Mouse (Mus musculus): ENCODE results near the gene Fam19a2. TPM values are rescaled to one million over a fixed set of nuclear protein-coding genes. Genes with fewer than 3 reads are reported as not detected.

Fam19a2 gene
- total RNA-seq, 1 experiment from 2014 or later: not detected

DNA sequence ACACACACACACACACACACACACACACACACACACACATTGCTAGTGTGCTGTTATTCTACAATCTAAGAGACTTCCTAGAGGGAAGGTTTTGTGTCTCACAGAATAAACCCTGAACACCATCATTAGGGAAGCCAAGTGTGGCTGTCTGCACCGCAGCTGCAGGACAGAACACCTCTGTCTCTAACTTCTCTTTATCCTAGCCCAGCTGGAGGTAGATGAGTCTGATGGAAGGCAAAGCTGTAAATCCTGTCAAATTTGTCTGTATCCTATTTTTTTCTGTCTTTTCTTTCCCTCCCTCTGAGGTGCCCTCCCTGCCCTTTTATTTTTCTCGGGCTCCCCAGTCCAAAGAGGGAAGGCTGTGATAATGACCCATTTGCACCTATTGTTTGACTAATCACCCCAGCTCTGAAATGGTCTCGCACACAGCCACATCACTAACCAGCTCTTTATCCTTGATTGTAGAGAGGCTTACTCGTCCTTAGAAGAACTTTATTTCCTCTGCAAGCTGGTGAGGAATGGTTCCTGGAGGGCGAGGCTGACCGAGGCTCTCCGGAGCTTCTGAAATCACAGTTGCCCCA lies 414.6 kb downstream of the Fam19a2 start:
- no peak for ATAC-seq (ENCODE audit: extremely low read depth, insufficient number of reproducible peaks, low FRiP score, poor library complexity, severe bottlenecking)

DNA sequence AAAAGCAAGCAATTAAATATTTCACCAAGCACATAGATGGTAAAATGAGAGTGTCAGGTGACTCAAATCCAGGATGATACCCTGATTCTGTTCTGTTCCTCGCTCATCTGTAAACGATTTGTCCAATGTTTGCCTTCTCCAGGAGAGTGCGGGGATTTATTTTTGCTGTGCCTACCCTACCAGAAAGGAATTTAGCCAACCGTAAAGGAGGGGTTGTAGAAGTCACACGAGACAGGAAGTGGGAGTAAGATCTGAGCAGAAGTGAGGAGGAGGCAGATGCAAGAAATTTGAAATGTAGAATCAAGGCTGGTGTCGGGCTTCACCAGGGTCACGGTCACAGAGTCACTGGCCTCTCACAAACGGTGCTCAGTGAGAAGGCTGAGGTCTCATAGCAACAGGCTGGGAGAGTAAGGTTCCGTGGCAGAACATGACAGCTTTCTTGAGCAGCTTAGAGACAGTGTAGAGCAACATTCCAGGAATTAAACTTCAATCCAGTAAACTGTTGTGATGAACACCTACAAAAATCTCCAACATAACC lies 419.0 kb downstream of the Fam19a2 start:
- no peak for ATAC-seq (ENCODE audit: extremely low read depth, insufficient number of reproducible peaks, low FRiP score, poor library complexity, severe bottlenecking)

- no peak for ATAC-seq (ENCODE audit: extremely low read depth, insufficient number of reproducible peaks, low FRiP score, poor library complexity, severe bottlenecking)
These were observed 428.6 kb downstream of the Fam19a2 start for GRCm38 (mm10) chr10:123692186-123692925.

- no peak for ATAC-seq (ENCODE audit: extremely low read depth, insufficient number of reproducible peaks, low FRiP score, poor library complexity, severe bottlenecking)
These were observed 429.1 kb downstream of the Fam19a2 start for GRCm38 (mm10) chr10:123692926-123693224.

DNA sequence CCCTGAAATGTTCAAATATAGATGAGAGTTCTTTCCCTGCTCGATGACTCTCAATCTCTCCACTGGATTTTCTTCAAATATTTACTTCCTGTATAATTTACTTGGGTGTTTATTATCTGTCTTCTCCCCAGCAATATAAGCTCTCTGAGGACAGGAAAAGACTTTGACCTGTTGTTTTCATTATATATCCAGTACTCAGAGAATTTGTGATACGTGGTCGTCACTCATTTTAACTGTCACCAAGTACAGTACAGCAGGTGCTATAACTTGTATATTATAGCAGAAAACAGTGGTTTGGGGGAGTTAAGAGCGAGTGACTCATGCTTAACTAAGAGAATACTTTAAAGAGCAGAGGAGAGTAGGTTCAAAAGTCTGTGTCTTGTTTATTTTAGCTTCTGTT lies 438.8 kb downstream of the Fam19a2 start:
- no peak for ATAC-seq (ENCODE audit: extremely low read depth, insufficient number of reproducible peaks, low FRiP score, poor library complexity, severe bottlenecking)

DNA sequence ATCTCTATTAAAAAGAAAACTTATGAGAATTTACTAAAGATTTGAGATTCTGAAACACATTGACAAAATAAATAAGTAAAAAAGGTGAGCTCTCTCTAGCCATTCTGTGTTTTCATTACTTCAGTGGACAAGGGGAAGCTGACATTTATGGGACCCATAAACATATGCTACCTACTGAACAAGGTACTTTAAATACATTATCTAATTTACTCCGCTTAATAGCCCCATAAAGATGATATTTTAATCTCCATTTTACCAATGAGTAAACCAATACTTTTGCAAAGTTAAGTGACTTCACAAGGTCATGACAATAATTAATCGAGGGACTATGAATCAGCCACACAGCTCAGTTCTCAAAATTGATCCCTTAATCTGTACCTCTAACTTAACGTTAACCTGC lies 443.2 kb downstream of the Fam19a2 start:
- no peak for ATAC-seq (ENCODE audit: extremely low read depth, insufficient number of reproducible peaks, low FRiP score, poor library complexity, severe bottlenecking)

DNA sequence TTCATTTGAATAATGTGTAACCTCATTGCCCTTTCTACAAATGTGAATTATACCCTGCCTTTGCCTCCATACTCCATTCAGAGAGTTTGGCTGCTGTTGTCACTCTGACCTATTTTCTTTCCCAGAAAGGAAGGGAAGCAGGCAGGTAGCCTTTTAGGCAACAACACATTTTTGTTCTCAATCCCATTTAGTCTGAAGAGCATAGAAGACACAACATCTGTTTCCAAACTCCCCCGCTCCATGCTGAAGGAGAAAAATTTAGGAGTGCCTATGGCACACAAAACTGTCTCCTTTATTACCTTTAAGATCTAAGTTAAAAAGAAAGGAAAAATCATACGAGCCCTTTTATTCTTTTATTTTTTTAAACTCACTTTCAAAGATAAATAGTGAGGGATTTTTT lies 446.9 kb downstream of the Fam19a2 start:
- no peak for ATAC-seq (ENCODE audit: extremely low read depth, insufficient number of reproducible peaks, low FRiP score, poor library complexity, severe bottlenecking)

- no peak for ATAC-seq (ENCODE audit: extremely low read depth, insufficient number of reproducible peaks, low FRiP score, poor library complexity, severe bottlenecking)
These were observed 458.2 kb downstream of the Fam19a2 start for GRCm38 (mm10) chr10:123721952-123722460.

DNA sequence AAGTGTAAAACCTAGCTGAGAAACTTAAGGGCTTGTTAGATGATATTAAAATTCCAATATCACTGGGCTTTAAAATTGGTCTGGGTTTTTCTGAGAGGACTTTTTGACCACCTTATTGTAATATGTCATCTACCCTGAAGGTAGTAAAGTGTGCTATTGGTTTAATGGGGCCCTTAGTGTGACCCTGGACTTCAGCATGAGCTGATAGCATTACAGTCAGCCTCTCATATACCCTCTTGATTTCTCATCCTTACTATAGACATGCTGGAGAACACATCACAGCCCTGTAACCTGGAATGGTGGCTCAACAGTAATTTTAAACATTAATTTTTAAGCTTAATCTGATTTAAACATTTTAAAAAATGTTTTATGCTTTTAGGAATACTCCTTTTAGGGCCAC lies 459.8 kb downstream of the Fam19a2 start:
- no peak for ATAC-seq (ENCODE audit: extremely low read depth, insufficient number of reproducible peaks, low FRiP score, poor library complexity, severe bottlenecking)

- ATAC-seq (ENCODE audit: extremely low read depth, insufficient number of reproducible peaks, low FRiP score, poor library complexity, severe bottlenecking): no peak
These were observed 484.5 kb downstream of the Fam19a2 start for GRCm38 (mm10) chr10:123748317-123748716.

- no peak for ATAC-seq (ENCODE audit: extremely low read depth, insufficient number of reproducible peaks, low FRiP score, poor library complexity, severe bottlenecking)
These were observed 488.0 kb downstream of the Fam19a2 start for GRCm38 (mm10) chr10:123751676-123752280.

DNA sequence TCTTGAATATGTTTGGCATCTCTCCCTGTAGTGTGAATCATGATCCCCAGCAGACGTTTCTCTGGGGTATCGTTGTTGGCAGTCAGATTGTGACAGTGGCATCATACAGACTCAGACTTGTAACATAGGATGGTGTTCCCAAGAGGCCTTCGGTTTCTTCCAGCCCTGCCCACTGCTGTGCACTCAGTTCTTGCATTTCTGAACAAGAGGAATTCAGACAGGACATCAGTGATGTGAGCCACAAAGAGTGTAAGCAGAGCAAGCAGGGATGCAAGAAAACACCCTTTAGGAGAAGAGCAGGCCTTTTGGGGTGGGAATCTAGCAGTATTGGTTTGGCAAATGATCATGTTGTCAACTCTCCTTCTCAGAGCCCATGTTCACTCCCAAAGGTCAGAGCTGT lies 489.0 kb downstream of the Fam19a2 start:
- no peak for ATAC-seq (ENCODE audit: extremely low read depth, insufficient number of reproducible peaks, low FRiP score, poor library complexity, severe bottlenecking)

DNA sequence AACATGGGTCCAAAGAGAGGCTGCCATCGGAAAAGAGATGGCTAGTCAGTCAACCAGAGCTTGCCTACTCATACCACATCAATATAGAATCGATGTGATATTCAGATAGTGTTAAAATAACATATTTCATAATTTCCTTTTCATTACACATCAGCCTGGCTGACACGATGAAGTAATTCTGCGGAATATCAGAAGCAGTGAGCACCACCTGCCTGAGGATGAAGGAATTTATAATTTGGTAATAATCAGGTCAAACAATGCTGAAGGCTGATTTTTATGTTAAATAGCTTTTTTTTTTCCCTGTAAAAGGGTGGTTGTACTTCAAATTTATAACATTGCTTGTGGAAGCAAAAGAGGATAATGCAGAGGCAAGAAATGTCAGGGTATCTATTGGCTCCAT lies 490.2 kb downstream of the Fam19a2 start:
- ATAC-seq (ENCODE audit: extremely low read depth, insufficient number of reproducible peaks, low FRiP score, poor library complexity, severe bottlenecking): no peak

GRCm38 (mm10) chr10:123789374-123789773 lies 525.6 kb downstream of the Fam19a2 start:
- ATAC-seq (ENCODE audit: extremely low read depth, insufficient number of reproducible peaks, low FRiP score, poor library complexity, severe bottlenecking): no peak

Other genes starting within 250 kb of the Fam19a2 start
- 139 and 162 TPM in 2 replicates for gene Mon2, start 187.5 kb upstream of the Fam19a2 start, total RNA-seq (2017)
- 218 and 263 TPM in 2 replicates for gene Usp15, start 67.0 kb upstream of the Fam19a2 start, total RNA-seq (2017)